Mouse (Mus musculus) brain, adult 10 weeks (tissue): ENCODE measurements around the gene Sorcs3. TPM values are rescaled to one million over a fixed set of nuclear protein-coding genes. Genes with fewer than 3 reads are reported as not detected.

Experiments
- polyA plus RNA-seq: library from polyadenylated mRNA; stranded (reverse); fragments of 350-450 nt; fragmentation: Illumina TruSeq; extraction: RNeasy Lipid Tissue Mini Kit (QIAGEN cat#74804); gene quantifications from one replicate; pipeline ENCODE4 v1.2.3, GENCODE M21; 2015; ENCODE audit warnings: low read depth, low replicate concordance

Gene Sorcs3
- polyA plus RNA-seq: 18.5 TPM

DNA sequence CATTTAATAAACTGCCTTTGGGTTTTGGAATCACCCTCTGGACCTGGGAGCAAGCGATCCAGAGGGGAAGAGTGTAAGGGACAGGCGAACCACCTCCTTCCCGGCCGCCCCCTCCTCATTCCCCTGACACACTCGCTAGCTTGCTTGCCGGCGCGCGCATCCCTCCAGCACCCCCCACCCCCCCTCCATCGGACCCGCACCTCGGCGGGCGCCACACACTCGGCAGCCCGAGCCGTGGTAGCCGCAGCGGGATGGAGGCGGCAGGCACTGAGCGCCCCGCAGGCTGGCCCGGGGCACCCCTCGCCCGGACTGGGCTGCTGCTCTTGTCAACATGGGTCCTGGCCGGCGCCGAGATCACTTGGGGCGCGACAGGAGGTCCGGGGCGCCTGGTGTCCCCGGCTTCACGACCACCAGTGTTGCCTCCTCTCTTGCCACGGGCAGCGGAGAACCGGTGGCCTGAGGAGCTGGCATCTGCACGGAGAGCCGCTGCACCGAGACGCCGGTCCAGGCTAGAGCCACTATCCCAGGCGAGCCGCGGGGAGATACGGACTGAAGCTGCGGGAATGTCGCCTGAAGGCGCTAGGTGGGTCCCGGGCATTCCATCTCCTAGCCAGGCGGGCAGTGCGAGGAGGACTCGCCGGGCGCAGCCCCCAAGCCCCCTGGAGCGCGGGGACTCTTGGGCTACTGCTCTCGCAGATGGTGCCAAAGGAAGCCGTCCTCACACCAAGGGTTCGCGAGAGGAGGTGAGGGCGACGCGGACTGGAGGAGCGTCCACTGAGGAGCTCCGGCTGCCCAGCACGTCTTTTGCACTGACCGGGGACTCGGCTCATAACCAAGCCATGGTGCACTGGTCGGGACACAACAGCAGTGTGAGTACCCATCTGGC lies at the start of gene Sorcs3:
Sorcs3 (plus strand) TSS at position 97 of the 886 bp plus-strand sequence.

